Mouse (Mus musculus) colon, adult 2 months (tissue): Measurements from ENCODE around the gene Rad17. TPM values are rescaled to one million over a fixed set of nuclear protein-coding genes. Genes with fewer than 3 reads are reported as not detected.

ENCODE experiments used
- polyA plus RNA-seq: library from polyadenylated mRNA; depleted of rRNA; stranded (reverse); fragments of >200 nt; gene quantifications from 2 replicates; pipeline ENCODE4 v1.2.3, GENCODE M21; 2012; rRNA removed

Rad17 gene
- polyA plus RNA-seq, result 1.7 and 2.2 TPM in 2 replicates

DNA sequence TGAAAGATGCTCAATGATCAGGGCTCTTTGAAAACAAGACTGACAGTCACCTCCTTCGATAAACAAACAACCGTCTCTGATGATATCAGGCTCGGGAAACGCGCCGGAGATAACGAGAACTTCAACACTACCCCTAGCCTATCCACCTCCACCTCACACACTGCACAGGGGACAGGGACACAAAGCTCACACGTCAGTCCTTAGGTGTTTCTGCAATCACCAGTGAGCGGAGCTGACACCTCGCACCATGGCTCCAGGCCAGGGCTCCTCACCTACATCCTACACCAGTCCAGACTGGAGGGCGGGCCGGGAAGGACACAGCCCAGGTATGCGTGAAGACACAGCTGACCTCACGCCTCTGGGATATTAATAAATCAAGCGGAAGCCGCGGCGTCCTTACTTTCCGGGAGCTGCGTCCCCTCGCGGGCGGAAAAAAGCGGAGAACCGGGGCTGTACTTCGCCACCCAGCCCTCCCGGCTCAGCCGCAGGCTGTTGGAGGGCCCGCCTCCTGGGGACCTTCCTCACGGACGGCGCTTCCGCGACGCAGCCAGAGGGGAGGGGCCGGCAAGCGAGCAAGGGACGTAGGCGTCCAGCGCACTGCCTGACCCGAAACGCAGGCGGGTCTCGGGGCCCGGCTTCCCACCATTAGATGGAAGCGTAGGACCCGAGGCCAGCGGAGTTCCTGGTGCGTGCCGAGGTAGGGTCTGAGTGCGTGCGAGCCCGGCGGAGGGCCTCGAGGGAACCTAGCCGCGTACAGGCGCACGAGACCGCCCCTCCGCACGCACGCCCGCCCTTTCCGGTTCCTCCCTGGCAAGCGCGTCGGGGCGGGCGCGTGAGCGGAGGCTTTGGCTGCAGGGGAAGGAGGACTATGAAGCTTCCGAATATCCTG, at the start of gene Rad17, which contains the start of gene Ak6:
Gene Rad17 (minus strand): TSS at position 502 of the 889 bp plus-strand sequence.
Gene Ak6 (plus strand): TSS at position 430 of the 889 bp plus-strand sequence.

DNA sequence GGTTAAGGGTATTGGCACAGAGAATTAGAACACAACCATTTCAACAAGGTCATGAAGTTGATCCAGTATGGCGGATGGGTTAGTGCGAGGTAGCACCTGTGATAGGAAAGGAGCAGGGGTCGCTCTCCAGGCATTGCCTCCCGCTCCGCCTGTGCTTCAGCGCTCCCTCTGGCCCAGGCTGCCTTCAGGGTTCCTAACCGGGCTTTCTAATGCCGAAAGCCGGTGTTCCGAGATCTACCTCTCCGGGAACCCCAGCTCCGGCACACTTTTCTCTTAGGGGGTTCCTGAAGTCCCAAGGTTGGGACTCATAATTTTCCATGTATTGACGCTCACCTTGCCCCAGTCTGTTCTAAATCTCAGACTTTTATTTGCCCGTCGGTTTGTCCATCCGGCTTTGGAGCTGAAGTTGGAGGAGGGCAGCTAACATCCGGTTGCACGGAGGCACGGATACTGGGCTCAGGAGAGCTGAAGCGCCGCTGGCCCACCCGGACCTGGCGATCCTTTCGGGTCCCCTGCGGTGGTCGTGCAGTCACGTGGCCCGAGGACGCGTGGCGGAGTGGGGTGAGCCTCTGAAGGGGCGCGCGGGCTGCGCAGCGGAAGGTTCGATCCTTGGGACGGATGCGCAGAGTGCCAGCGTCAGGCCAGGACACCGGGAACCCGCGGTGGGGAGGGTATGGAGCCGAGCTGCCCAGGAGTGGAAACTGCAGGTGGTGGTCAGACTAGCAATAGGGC, 18.6 kb upstream of the Rad17 start, which contains the start of gene Ccdc125:
Gene Ccdc125 (plus strand): TSS at position 427 of the 732 bp plus-strand sequence.

DNA sequence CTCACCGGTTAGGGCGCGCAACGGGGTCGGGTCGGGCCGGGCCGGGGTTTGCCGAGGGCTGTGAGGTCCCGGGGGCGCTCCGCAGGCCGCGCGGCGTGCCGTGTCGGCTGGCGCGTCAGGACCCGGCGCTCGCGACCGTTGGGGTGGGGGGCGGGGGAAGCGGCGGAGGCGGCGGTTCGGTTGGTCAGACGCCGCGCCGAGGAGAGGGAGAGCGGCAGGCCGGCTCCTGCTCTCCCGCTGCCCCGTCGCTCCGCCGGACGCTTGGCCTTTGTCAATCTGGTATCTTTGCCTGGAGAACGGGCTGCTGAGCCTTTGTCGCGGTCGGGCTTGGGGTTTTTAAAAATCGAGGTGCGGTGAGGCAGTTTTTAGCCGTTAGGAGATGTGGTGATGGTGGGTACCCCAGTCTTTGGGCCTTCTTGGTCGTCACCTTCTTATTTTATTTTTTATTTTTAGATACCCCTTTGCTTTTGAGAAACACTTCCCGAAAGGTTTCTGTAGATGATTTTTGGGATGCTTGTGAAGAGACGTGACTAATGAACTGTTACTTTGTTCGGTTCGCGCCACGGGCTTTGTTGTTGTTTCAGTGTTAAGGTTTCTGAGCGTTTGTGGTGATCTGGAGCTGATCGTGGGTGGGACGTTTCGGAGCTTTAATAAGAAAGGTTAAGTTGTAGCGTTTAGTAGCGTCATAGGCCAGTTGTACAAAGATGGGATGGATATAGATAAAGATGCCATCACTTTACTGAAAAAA, 762 bp upstream of the Rad17 start, which contains the start of gene Taf9:
Gene Taf9 (plus strand): TSS at position 141 of the 748 bp plus-strand sequence.

GRCm38 (mm10) chr13:100616181-100617087, 34.4 kb downstream of the Rad17 start, which contains the start of gene Marveld2:
Marveld2 (minus strand) TSS chr13:100616971.

Other genes starting within 250 kb of the Rad17 start
- gene Naip1, start 198.2 kb downstream of the Rad17 start, polyA plus RNA-seq, result 21.8 and 23.3 TPM in 2 replicates
- 9.1 and 13.6 TPM in 2 replicates for gene Gtf2h2, start 158.5 kb downstream of the Rad17 start, polyA plus RNA-seq
- 21.7 and 24.7 TPM in 2 replicates for gene Ocln, start 98.3 kb downstream of the Rad17 start, polyA plus RNA-seq
- gene Marveld2, start 34.1 kb downstream of the Rad17 start, polyA plus RNA-seq, result 20.9 and 24.8 TPM in 2 replicates
- gene Ak6, start 72 bp downstream of the Rad17 start, polyA plus RNA-seq, result 11.1 and 15.1 TPM in 2 replicates
- 0.75 and 1.3 TPM in 2 replicates for gene Taf9, start 528 bp upstream of the Rad17 start, polyA plus RNA-seq
- gene Ccdc125, start 18.7 kb upstream of the Rad17 start, polyA plus RNA-seq, result 1.1 and 1.7 TPM in 2 replicates
- gene Cdk7, start 79.9 kb upstream of the Rad17 start, polyA plus RNA-seq, result 9.2 and 10.0 TPM in 2 replicates
- gene Mrps36, start 93.6 kb upstream of the Rad17 start, polyA plus RNA-seq, result 39.4 and 44.3 TPM in 2 replicates
- 0.69 and 0.83 TPM in 2 replicates for gene Cenph, start 124.8 kb upstream of the Rad17 start, polyA plus RNA-seq
- 6.3 and 9.1 TPM in 2 replicates for gene Ccnb1, start 135.5 kb upstream of the Rad17 start, polyA plus RNA-seq
- gene Slc30a5, start 182.4 kb upstream of the Rad17 start, polyA plus RNA-seq, result 17.3 and 18.7 TPM in 2 replicates